Mouse (Mus musculus) midbrain, embryonic 13.5 days (tissue): ENCODE measurements around the gene Pip5kl1. TPM values are rescaled to one million over a fixed set of nuclear protein-coding genes. Genes with fewer than 3 reads are reported as not detected.
A peak's percentile ranks its signal among the peaks of the same experiment; 100 is the strongest.

Source experiments
- ATAC-seq: fragments of 200-750 bp; cut with Nextera tagmentation; 2 replicates; pipeline ENCODE4 v1.8.0; 2017; ENCODE audit warnings: mild to moderate bottlenecking, moderate TSS enrichment, moderate library complexity
- H3K27ac ChIP-seq: fragments of 300-500 bp; sonication (generic); 2 replicates; pipeline ENCODE4 v1.5.1; 2015; ENCODE audit warnings: inconsistent platforms, mild to moderate bottlenecking, moderate library complexity
- H3K27me3 ChIP-seq: fragments of 300-500 bp; sonication (generic); 2 replicates; pipeline ENCODE4 v1.6.1; 2015; ENCODE audit warnings: mild to moderate bottlenecking, inconsistent platforms
- H3K36me3 ChIP-seq: fragments of 300-500 bp; sonication (generic); 2 replicates; pipeline ENCODE4 v1.6.1; 2015; ENCODE audit warnings: mild to moderate bottlenecking, inconsistent platforms
- H3K4me1 ChIP-seq: fragments of 300-500 bp; sonication (generic); replicated peaks from 2 replicates; pipeline ENCODE4 v1.6.1; 2015; ENCODE audit warnings: inconsistent platforms
- H3K4me2 ChIP-seq: fragments of 300-500 bp; sonication (generic); replicated peaks from 2 replicates; pipeline ENCODE4 v1.6.1; 2015; ENCODE audit warnings: moderate library complexity, mild to moderate bottlenecking, inconsistent platforms
- H3K4me3 ChIP-seq: fragments of 300-500 bp; sonication (generic); replicated peaks from 2 replicates; pipeline ENCODE4 v1.5.1; 2015; ENCODE audit warnings: mild to moderate bottlenecking, inconsistent platforms
- H3K9ac ChIP-seq: fragments of 300-500 bp; sonication (generic); replicated peaks from 2 replicates; pipeline ENCODE4 v1.6.1; 2015; ENCODE audit warnings: mild to moderate bottlenecking, inconsistent platforms
- H3K9me3 ChIP-seq: fragments of 300-500 bp; sonication (generic); 2 replicates; pipeline ENCODE4 v1.6.1; 2016; ENCODE audit warnings: mild to moderate bottlenecking, inconsistent platforms
- WGBS: fragments of 180-500 bp; shearing (Covaris S2); methylation state at CpG from one replicate; pipeline ENCODE4 v1.1.7; 2015; 5-methylcytosine and 5-hydroxymethylcytosine counted together
- polyA plus RNA-seq: library from polyadenylated mRNA; unstranded; fragments of >200 nt; fragmentation: Nextera tagmentation; extraction: Ambion mirVana; gene quantifications from 2 replicates; pipeline ENCODE4 v1.2.1, GENCODE M21; 2015

Pip5kl1 gene
- polyA plus RNA-seq, 1 experiment from 2014 or later = 4.8 TPM

DNA sequence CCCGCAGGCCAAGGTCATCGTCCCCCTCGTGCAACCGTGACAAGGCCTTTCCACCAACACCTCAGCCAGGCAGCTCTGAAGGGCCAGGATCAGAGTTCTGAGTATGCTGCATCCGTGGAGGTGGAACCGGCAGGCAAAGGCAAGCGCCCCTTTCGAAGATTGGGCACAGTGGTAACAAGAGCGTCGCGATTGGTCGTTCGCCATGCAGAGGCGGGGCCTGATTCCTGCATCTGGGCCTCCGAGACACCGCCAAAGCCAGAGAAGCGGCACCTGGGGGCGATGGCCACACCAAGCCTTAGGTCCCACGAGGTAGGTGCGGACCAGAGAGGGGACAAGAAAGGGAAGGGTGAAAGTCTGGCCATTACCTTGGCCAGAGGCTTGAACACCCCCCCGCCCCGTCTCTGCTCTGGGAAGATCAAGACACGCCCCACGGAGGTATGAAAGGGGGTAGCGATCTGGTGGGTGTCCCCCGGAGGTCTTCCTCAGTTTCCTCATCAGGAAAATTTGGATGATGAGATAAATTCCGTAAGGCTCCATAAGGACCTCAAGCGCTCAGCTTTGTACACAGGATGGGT, 1.1 kb downstream of the Pip5kl1 start, which contains the start of gene 9430097D07Rik:
Gene 9430097D07Rik, minus strand, starts transcription at position 99 of the 575 bp plus-strand sequence.
- H3K27me3 ChIP-seq = peaks cover 43% of the 10 kb centered on the region
- H3K9me3 ChIP-seq = no peaks in the 10 kb centered on the region
- peaks cover 30% of the 10 kb centered on the region for H3K4me1 ChIP-seq
- peak within 1 kb of the TSS; percentile 73 for H3K9ac ChIP-seq
- no peak within 1 kb of the TSS for H3K27ac ChIP-seq
- H3K36me3 ChIP-seq = peaks cover 10% of the 10 kb centered on the region
- peak within 1 kb of the TSS; percentile 98 for H3K4me2 ChIP-seq
- ATAC-seq = peak; percentile 68
- WGBS = 7% methylated on average over 28 of the region's 28 CpGs
- peak within 1 kb of the TSS; percentile 54 for H3K4me3 ChIP-seq

DNA sequence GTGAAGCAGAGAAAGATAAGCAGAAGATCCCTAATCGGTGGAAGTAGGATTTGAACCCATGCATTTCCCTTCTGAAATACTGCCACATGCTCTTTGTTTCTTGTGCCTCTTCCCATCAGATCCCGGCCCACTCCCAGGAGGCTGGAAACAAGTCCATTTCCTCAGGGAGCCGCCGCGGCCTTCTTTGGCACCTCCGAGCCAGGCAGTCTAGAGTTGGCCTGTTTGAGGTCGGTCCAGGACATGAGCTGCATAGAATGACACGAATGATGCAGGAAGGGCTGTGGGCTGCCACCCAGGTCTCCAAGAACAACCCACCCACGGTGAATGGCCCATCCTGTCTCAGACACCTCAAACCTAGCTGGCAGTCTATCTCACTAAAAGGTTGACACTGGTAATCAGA, 1.9 kb downstream of the Pip5kl1 start:
- Histone ChIP-seq H3K36me3 (peaks cover 10% of the 10 kb centered on the region), H3K4me1 (peaks cover 25% of the 10 kb centered on the region), H3K4me3 (no peak overlapping the region), H3K27me3 (peaks cover 43% of the 10 kb centered on the region), H3K9me3 (no peaks in the 10 kb centered on the region), H3K4me2 (no peak overlapping the region), H3K9ac (no peak overlapping the region), H3K27ac (no peak overlapping the region)
- ATAC-seq = no peak
- WGBS = 89% methylated on average over 9 of the region's 9 CpGs

DNA sequence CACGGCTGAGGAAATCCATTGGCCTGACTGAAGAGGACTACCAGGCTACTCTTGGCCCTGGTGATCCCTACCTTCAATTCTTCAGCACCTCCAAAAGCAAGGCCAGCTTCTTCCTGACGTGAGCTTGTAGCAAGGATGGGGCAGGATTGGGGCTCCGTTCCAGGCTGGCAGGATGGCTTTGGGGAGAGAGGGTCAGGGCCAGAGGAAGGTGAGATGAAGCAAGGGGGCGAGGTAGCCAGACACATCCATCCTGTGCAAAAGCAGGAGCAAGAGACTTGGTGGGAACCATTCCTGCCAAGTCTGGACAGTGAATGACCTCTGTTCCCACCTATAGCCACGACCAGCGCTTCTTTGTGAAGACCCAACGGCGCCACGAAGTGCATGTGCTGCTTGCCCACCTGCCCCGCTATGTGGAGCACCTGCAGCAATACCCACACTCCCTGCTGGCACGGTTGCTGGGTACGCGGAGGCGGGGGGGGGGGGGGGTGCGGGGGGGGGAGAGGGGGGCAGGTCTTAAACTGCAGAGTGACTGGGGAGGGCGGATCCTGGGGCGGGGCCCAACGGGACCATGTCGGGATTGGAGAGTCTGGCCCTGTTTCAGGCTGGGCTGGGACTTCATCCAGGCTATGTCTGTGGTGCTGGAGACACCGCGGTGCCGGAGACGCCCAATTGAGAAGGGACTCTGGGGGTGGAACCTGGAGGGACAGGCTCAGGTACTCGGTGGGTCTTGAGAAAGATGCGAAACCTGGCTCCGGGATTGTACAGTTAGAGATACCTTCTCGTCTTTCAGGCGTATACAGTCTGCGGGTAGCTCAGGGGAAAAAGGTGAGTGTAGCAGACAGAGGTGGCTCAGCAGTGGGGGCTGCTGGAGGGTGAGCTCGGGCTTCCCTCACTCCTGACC, 3.8 kb downstream of the Pip5kl1 start:
- Histone ChIP-seq H3K27me3 (peaks cover 49% of the 10 kb centered on the region), H3K27ac (no peak overlapping the region), H3K9ac (no peak overlapping the region), H3K9me3 (no peaks in the 10 kb centered on the region), H3K36me3 (peaks cover 3% of the 10 kb centered on the region), H3K4me3 (no peak overlapping the region), H3K4me1 (peaks cover 20% of the 10 kb centered on the region), H3K4me2 (no peak overlapping the region)
- WGBS = 40% methylated on average over 24 of the region's 30 CpGs
- no peak for ATAC-seq

GRCm38 (mm10) chr2:32581450-32582095, 7.0 kb downstream of the Pip5kl1 start:
- peaks cover 48% of the 10 kb centered on the region for H3K27me3 ChIP-seq
- H3K4me3 ChIP-seq = peak overlapping the region; percentile 27
- H3K36me3 ChIP-seq = no peaks in the 10 kb centered on the region
- no peaks in the 10 kb centered on the region for H3K9me3 ChIP-seq
- 35% methylated on average over 19 of the region's 19 CpGs for WGBS
- H3K9ac ChIP-seq = no peak overlapping the region
- ATAC-seq = peak; percentile 49; the same call in 1 of the 2 replicates
- 0 out of 2 replicates have a peak overlapping the region, but pooled peaks have one; percentile 4 for H3K27ac ChIP-seq
- H3K4me1 ChIP-seq = peaks cover 7% of the 10 kb centered on the region
- peak overlapping the region; percentile 39 for H3K4me2 ChIP-seq

DNA sequence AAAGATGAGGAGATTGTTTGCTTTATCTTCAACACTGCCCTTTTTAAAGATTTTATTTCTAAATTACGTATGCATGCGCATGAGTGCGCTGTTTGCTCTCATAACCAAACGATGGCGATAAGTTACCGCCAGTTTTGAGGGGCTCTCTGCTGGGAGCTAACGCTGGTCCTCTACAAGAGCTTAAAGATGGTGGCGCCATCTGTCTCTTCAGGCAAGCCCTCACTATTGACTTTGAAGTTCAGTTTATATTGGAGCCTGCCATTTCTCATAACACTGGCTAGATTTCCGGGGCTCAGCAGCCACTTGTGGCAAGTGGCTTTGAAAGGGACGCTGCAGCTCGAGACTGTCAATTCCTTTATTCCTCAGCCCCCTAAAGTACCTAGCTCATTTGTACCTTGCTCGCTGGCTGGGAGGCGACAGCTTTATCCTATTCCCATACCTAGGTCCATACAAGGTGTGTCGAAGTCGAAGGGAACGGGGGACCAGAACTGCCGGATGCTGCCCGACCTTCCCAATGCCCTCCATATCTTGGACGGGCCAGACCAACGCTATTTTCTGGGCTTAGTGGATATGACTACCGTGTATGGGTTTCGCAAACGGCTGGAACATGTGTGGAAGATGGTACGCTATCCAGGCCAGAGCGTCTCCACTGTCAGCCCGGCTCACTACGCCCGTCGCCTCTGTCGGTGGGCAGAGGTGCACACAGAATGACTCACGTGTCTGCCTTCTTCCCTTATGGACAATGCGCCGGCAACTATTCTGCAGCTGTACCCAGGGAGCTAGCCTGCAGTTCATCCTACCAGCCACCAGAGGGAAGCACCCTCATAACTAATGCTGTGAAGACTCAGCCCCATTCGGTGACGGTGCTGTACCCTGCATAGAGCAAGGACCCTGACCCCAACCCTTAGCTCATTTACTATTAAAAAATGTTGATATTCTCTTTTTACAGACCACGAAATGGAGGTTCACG, 8.5 kb downstream of the Pip5kl1 start:
- Histone ChIP-seq H3K27ac (no peak overlapping the region), H3K4me3 (peak overlapping the region; percentile 19), H3K9ac (0 out of 2 replicates have a peak overlapping the region, but pooled peaks have one; percentile 17), H3K9me3 (no peaks in the 10 kb centered on the region), H3K27me3 (peaks cover 33% of the 10 kb centered on the region), H3K36me3 (no peaks in the 10 kb centered on the region), H3K4me2 (peak overlapping the region; percentile 48), H3K4me1 (peaks cover 21% of the 10 kb centered on the region)
- ATAC-seq = peak; percentile 78
- WGBS = 13% methylated on average over 37 of the region's 37 CpGs

DNA sequence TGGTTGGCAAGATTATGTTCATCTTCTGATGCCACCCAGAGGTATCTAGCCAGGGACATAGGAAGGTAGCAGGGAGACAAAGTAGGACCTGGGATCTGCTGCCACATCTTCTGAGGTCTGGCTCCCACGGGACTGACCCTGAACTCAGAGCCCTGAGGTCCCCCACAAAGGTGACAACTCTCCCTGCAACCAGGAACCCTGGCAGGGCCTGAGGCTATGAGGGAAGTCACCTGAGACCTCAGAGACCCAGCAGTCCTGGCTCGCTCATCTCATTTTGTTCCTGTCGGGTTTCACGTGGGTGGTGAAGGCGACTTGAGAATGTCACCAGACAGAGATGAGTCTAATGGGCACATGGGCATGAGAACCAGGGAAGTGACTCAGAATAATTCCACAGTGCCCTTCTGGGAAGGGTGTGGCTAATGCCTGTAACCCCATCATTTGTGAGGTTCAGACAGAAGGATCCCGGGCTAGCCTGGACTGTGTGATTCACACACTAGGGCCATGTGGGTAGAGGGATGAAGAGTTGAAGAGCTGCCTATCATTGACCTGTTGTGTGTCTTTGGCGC, 10.6 kb downstream of the Pip5kl1 start:
- WGBS = 88% methylated on average over 7 of the region's 7 CpGs
- peaks cover 27% of the 10 kb centered on the region for H3K4me1 ChIP-seq

DNA sequence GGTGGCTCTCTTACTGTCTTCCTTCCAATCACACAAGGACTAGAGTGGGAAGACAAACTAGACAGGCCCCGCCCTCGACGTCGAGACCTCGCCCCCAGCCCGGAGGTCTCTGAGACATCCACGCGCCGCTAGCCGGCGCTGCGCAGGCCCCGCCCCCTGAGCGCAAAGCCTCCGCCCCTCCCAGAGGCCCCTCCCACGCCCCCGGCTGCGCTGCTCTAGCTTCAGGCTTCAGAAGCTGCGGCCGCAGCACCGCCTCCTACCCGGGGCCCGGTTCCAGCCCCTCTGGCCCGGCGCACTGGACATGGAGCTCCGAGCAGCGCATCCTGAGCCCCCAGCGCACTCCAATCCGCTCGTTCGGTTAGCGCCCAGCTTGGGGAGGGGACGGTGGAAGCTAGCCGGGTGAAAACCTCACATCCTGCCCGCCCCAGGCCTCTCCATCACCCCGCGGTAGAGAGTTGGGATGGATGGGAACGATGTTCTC, 12.3 kb downstream of the Pip5kl1 start, which contains the start of gene St6galnac4:
Gene St6galnac4, plus strand, starts transcription at position 225 of the 481 bp plus-strand sequence.
- Histone ChIP-seq H3K27me3 (peaks cover 11% of the 10 kb centered on the region; the same call in 1 of the 2 replicates), H3K4me3 (peak within 1 kb of the TSS; percentile 49), H3K27ac (0 out of 2 replicates have a peak within 1 kb of the TSS, but pooled peaks have one; percentile 37), H3K4me2 (peak within 1 kb of the TSS; percentile 60), H3K9me3 (no peaks in the 10 kb centered on the region), H3K36me3 (no peaks in the 10 kb centered on the region), H3K4me1 (peaks cover 27% of the 10 kb centered on the region), H3K9ac (peak within 1 kb of the TSS; percentile 67)
- peak; percentile 80 for ATAC-seq
- WGBS = under 1% methylated on average over 38 of the region's 38 CpGs

More for the DNA sequence above, 10.6 kb downstream of the Pip5kl1 start:
- no peaks in the 10 kb centered on the region for H3K9me3 ChIP-seq
- H3K36me3 ChIP-seq = no peaks in the 10 kb centered on the region
- H3K4me3 ChIP-seq = no peak overlapping the region
- H3K4me2 ChIP-seq = no peak overlapping the region
- H3K9ac ChIP-seq = no peak overlapping the region
- H3K27ac ChIP-seq = no peak overlapping the region
- ATAC-seq = no peak
- H3K27me3 ChIP-seq = peaks cover 13% of the 10 kb centered on the region

GRCm38 (mm10) chr2:32587731-32588321, 13.2 kb downstream of the Pip5kl1 start:
- ATAC-seq = no peak
- Histone ChIP-seq H3K36me3 (no peaks in the 10 kb centered on the region), H3K27ac (no peak overlapping the region), H3K4me3 (peak overlapping the region; percentile 49), H3K9me3 (no peaks in the 10 kb centered on the region), H3K4me2 (peak overlapping the region; percentile 60), H3K4me1 (peaks cover 26% of the 10 kb centered on the region), H3K27me3 (0 out of 2 replicates have a peak, but pooled peaks cover 5% of the 10 kb centered on the region), H3K9ac (peak overlapping the region; percentile 67)
- WGBS = 60% methylated on average over 9 of the region's 9 CpGs

DNA sequence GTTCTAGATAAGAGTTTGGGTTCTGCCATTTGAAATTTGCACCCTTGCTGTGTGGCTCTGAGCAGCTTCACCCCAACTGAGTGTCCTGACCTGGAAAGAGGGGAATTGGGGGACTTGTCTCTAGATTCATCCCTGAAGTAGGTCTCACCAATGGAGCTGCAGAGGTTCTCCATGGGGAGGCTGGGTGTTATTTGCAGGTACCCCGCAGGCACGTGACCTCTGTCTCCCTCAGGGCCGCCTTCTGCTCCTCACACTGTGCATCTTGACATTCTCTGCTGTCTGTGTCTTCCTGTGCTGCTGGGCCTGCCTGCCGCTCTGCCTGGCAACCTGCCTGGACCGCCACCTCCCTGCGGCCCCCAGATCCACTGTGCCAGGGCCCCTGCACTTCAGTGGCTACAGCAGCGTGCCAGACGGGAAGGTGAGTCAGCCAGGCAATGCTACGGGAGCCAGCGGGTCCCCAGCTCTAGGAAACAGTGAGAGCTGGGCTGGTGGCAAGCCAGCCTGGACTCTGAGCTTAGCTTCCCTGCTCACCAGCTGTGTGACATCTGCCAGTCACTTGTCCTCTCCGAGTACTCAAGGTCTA, 14.7 kb downstream of the Pip5kl1 start:
- H3K27ac ChIP-seq = 0 out of 2 replicates have a peak overlapping the region, but pooled peaks have one; percentile 16
- no peak overlapping the region for H3K4me2 ChIP-seq
- no peak for ATAC-seq
- 0 out of 2 replicates have a peak, but pooled peaks cover 5% of the 10 kb centered on the region for H3K27me3 ChIP-seq
- peaks cover 20% of the 10 kb centered on the region for H3K4me1 ChIP-seq
- H3K4me3 ChIP-seq = no peak overlapping the region
- H3K9ac ChIP-seq = 0 out of 2 replicates have a peak overlapping the region, but pooled peaks have one; percentile 28
- WGBS = 69% methylated on average over 11 of the region's 11 CpGs
- no peaks in the 10 kb centered on the region for H3K9me3 ChIP-seq
- peaks cover 6% of the 10 kb centered on the region for H3K36me3 ChIP-seq

DNA sequence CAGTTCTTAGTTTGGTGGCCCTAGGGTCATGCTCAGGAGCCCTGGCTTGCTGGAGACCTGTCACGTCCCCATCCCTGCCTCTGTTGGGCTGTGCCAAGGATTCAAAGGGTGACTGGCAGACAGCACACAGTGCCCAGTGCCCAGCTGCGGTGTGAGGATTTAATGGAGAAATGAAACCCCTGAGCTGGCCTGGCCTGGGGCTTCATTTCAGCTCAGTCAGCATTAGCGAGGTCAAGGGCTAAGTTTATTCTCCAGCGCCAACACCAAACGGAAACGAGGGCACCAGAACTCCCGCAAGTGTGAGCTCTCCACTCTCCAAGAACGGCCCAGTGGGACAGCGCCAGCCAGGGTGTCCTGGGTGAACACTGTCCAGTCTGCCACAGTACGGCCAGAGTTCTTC, 15.6 kb downstream of the Pip5kl1 start:
- Histone ChIP-seq H3K4me2 (no peak overlapping the region), H3K4me1 (peaks cover 20% of the 10 kb centered on the region), H3K27me3 (0 out of 2 replicates have a peak, but pooled peaks cover under 1% of the 10 kb centered on the region), H3K9me3 (no peaks in the 10 kb centered on the region), H3K36me3 (peaks cover 14% of the 10 kb centered on the region), H3K4me3 (no peak overlapping the region), H3K27ac (no peak overlapping the region), H3K9ac (no peak overlapping the region)
- ATAC-seq = no peak
- 81% methylated on average over 10 of the region's 10 CpGs for WGBS
